Mouse (Mus musculus) 416B (cell line): ENCODE results near the gene Cryl1.

ENCODE experiments used
- DNase-seq: peaks from one replicate; pipeline ENCODE4 v3.0.0; 2011; ENCODE audit warnings: low read depth

Gene Cryl1

GRCm38 (mm10) chr14:57316662-57317600 lies 81.4 kb downstream of the Cryl1 start:
- DNase-seq: no peak

- no peak for DNase-seq
These were observed 82.4 kb downstream of the Cryl1 start for GRCm38 (mm10) chr14:57315976-57316375.

GRCm38 (mm10) chr14:57315551-57315950 lies 82.8 kb downstream of the Cryl1 start:
- DNase-seq: no peak

- no peak for DNase-seq
These were observed 96.6 kb downstream of the Cryl1 start for GRCm38 (mm10) chr14:57301600-57302230.

- DNase-seq: no peak
These were observed 97.8 kb downstream of the Cryl1 start for GRCm38 (mm10) chr14:57300530-57300929.

GRCm38 (mm10) chr14:57297672-57298071 lies 100.7 kb downstream of the Cryl1 start:
- DNase-seq: no peak

- no peak for DNase-seq
These were observed 106.9 kb downstream of the Cryl1 start for GRCm38 (mm10) chr14:57291399-57291942.

- no peak for DNase-seq
These were observed 109.2 kb downstream of the Cryl1 start for GRCm38 (mm10) chr14:57289105-57289504.

- no peak for DNase-seq
These were observed 114.5 kb downstream of the Cryl1 start for GRCm38 (mm10) chr14:57283816-57284215.

GRCm38 (mm10) chr14:57282591-57282990 lies 115.7 kb downstream of the Cryl1 start:
- DNase-seq: no peak

- peak; percentile 11 for DNase-seq
These were observed 117.5 kb downstream of the Cryl1 start for GRCm38 (mm10) chr14:57280835-57281234.

GRCm38 (mm10) chr14:57276481-57277012 lies 121.8 kb downstream of the Cryl1 start:
- no peak for DNase-seq

- no peak for DNase-seq
These were observed 126.0 kb downstream of the Cryl1 start for GRCm38 (mm10) chr14:57272341-57272740.

- DNase-seq: no peak
These were observed 126.5 kb downstream of the Cryl1 start for GRCm38 (mm10) chr14:57271861-57272260.

GRCm38 (mm10) chr14:57268900-57269299 lies 129.4 kb downstream of the Cryl1 start:
- no peak for DNase-seq

GRCm38 (mm10) chr14:57268344-57268743 lies 130.0 kb downstream of the Cryl1 start:
- peak; percentile 11 for DNase-seq

- DNase-seq: peak; percentile 46
These were observed 134.4 kb downstream of the Cryl1 start for GRCm38 (mm10) chr14:57263943-57264342.

GRCm38 (mm10) chr14:57259341-57259740 lies 139.0 kb downstream of the Cryl1 start:
- no peak for DNase-seq

- DNase-seq: no peak
These were observed 149.7 kb downstream of the Cryl1 start for GRCm38 (mm10) chr14:57248661-57249060.

- no peak for DNase-seq
These were observed 151.8 kb downstream of the Cryl1 start for GRCm38 (mm10) chr14:57246575-57246974.

- DNase-seq: no peak
These were observed 155.4 kb downstream of the Cryl1 start for GRCm38 (mm10) chr14:57242978-57243377.

- DNase-seq: no peak
These were observed 163.1 kb downstream of the Cryl1 start for GRCm38 (mm10) chr14:57235276-57235675.

- DNase-seq: no peak
These were observed 163.6 kb downstream of the Cryl1 start for GRCm38 (mm10) chr14:57234711-57235110.
